Mouse (Mus musculus) granulocyte monocyte progenitor cell, adult 5-6 weeks (primary cell): Measurements from ENCODE around the gene Gm48552. TPM values are rescaled to one million over a fixed set of nuclear protein-coding genes. Genes with fewer than 3 reads are reported as not detected.
A peak's percentile ranks its signal among the peaks of the same experiment; 100 is the strongest.

ENCODE experiments used
- ATAC-seq: replicated peaks from 2 replicates; pipeline ENCODE4 v1.8.0; 2016; ENCODE audit warnings: mild to moderate bottlenecking, moderate TSS enrichment, inconsistent platforms; ENCODE audit not compliant: poor library complexity, severe bottlenecking
- total RNA-seq, 2 experiments: library from RNA; stranded (forward) in 1 of 2; stranded (reverse) in 1 of 2; fragments of 200-712, 200-1000 nt in 1 of 2; fragments of >200 nt in 1 of 2; fragmentation: Nextera tagmentation in 1 of 2; gene quantifications; 2 replicates each; pipeline ENCODE4 v1.2.3; 2014 to 2017

Gene Gm48552
- total RNA-seq, 2 experiments from 2014 or later = not detected

GRCm38 (mm10) chr10:81416581-81417226, 27.9 kb downstream of the Gm48552 start:
- peak; percentile 37 for ATAC-seq

- ATAC-seq = no peak
These were observed 28.7 kb downstream of the Gm48552 start for GRCm38 (mm10) chr10:81417227-81418215.

- no peak for ATAC-seq
These were observed 29.6 kb downstream of the Gm48552 start for GRCm38 (mm10) chr10:81418216-81419070.

GRCm38 (mm10) chr10:81419111-81419928, 30.5 kb downstream of the Gm48552 start:
- no peak for ATAC-seq

- no peak for ATAC-seq
These were observed 31.5 kb downstream of the Gm48552 start for GRCm38 (mm10) chr10:81420191-81420767.

- ATAC-seq = no peak
These were observed 32.4 kb downstream of the Gm48552 start for GRCm38 (mm10) chr10:81421041-81421796.

- no peak for ATAC-seq
These were observed 32.9 kb downstream of the Gm48552 start for GRCm38 (mm10) chr10:81421797-81422100.

- no peak for ATAC-seq
These were observed 33.4 kb downstream of the Gm48552 start for GRCm38 (mm10) chr10:81422191-81422590.

GRCm38 (mm10) chr10:81422661-81423217, 33.9 kb downstream of the Gm48552 start:
- no peak for ATAC-seq

- ATAC-seq = no peak
These were observed 34.9 kb downstream of the Gm48552 start for GRCm38 (mm10) chr10:81423476-81424245.

- peak; percentile 9; the same call in 1 of the 2 replicates for ATAC-seq
These were observed 35.6 kb downstream of the Gm48552 start for GRCm38 (mm10) chr10:81424246-81425051.

GRCm38 (mm10) chr10:81425236-81425850, 36.5 kb downstream of the Gm48552 start:
- no peak for ATAC-seq

- ATAC-seq = no peak
These were observed 37.4 kb downstream of the Gm48552 start for GRCm38 (mm10) chr10:81426081-81426671.

GRCm38 (mm10) chr10:81426897-81427296, 38.1 kb downstream of the Gm48552 start:
- ATAC-seq = no peak

- ATAC-seq = no peak
These were observed 38.5 kb downstream of the Gm48552 start for GRCm38 (mm10) chr10:81427327-81427726.
